Mouse (Mus musculus): ENCODE data around the gene Cacna1h.

- no peak for TF ChIP-seq CTCF (IDR thresholded peaks at IDR 0.05; ENCODE audit: borderline replicate concordance, extremely low read depth, insufficient read depth, insufficient read length)
- no peak for TF ChIP-seq POLR2A (IDR thresholded peaks at IDR 0.05; ENCODE audit: borderline replicate concordance, extremely low read depth, insufficient read depth, insufficient read length, poor library complexity, severe bottlenecking)
Observed at GRCm38 (mm10) chr17:25480152-25480551, 46.6 kb upstream of the Cacna1h start.

Measured in brain, embryonic 14.5 days (tissue).